Mouse (Mus musculus) limb, embryonic 15.5 days (tissue): ENCODE data around the gene Mrpl28. TPM values are rescaled to one million over a fixed set of nuclear protein-coding genes. Genes with fewer than 3 reads are reported as not detected.

ENCODE experiments used
- ATAC-seq: fragments of 200-750 bp; cut with Nextera tagmentation; 2 replicates; pipeline ENCODE4 v1.8.0; 2017; ENCODE audit warnings: low read depth, moderate TSS enrichment; ENCODE audit not compliant: insufficient number of reproducible peaks, low FRiP score, low TSS enrichment
- H3K27ac ChIP-seq: fragments of 300-500 bp; sonication (generic); 2 replicates; pipeline ENCODE4 v1.5.1; 2015; ENCODE audit warnings: moderate library complexity, mild to moderate bottlenecking, inconsistent platforms
- H3K27me3 ChIP-seq: fragments of 300-500 bp; sonication (generic); 2 replicates; pipeline ENCODE4 v1.6.1; 2015; ENCODE audit warnings: inconsistent platforms
- H3K36me3 ChIP-seq: fragments of 300-500 bp; sonication (generic); 2 replicates; pipeline ENCODE4 v1.6.1; 2015; ENCODE audit warnings: inconsistent platforms
- H3K4me1 ChIP-seq: fragments of 300-500 bp; sonication (generic); 2 replicates; pipeline ENCODE4 v1.6.1; 2015; ENCODE audit warnings: inconsistent platforms
- H3K4me2 ChIP-seq: fragments of 300-500 bp; sonication (generic); 2 replicates; pipeline ENCODE4 v1.6.1; 2015; ENCODE audit warnings: mild to moderate bottlenecking, inconsistent platforms
- H3K4me3 ChIP-seq: fragments of 300-500 bp; sonication (generic); 2 replicates; pipeline ENCODE4 v1.5.1; 2015; ENCODE audit warnings: mild to moderate bottlenecking, inconsistent platforms
- H3K9ac ChIP-seq: fragments of 300-500 bp; sonication (generic); 2 replicates; pipeline ENCODE4 v1.6.1; 2015; ENCODE audit warnings: inconsistent platforms
- H3K9me3 ChIP-seq: fragments of 300-500 bp; sonication (generic); 2 replicates; pipeline ENCODE4 v1.6.1; 2016; ENCODE audit warnings: inconsistent platforms
- WGBS: fragments of 180-500 bp; shearing (Covaris S2); methylation state at CpG from one replicate; pipeline ENCODE4 v1.1.7; 2015; 5-methylcytosine and 5-hydroxymethylcytosine counted together
- polyA plus RNA-seq: library from polyadenylated mRNA; unstranded; fragments of >200 nt; fragmentation: Nextera tagmentation; extraction: Ambion mirVana; gene quantifications from 2 replicates; pipeline ENCODE4 v1.2.1, GENCODE M21; 2015

Mrpl28 gene
- polyA plus RNA-seq, 1 experiment from 2014 or later, result 178 TPM

DNA sequence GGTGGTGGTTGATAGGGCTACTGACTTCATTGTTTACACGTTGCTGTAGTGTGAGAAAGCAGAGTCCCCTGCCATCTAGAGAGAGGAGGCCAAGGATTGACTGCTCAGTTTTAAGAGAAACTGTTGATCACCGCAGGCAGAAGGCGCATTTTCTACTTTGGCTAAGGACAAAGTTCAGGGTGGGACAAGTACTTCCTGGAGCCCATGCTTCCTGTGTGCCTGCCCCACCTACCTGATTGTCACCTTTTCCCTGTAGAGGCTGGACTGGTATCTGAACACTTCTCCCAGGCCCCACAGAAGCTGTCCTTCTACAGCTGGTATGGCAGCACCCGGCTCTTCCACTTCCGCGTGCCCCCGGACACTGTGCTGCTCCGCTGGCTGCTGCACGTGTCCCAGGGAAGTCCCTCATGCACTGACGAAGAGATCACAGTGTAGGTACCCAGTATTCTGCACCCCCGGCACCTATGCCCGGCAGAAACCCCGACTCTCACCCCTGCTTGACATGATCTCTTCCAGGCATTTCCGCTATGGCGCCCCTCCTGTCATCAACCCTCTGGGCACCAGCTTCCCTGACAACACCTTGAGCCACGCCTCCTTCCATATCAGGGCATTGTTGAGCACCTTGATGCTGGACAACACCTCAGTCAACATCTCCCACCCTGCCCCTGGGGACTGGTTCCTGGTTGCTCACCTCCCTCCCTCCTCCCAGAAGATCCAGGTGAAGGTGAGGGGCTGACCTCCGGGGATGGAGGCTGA is 6.6 kb upstream of the Mrpl28 start:
- no peak overlapping the region for H3K4me3 ChIP-seq
- peaks cover 18% of the 10 kb centered on the region for H3K4me1 ChIP-seq
- no peak overlapping the region for H3K27ac ChIP-seq
- no peak for ATAC-seq
- H3K9me3 ChIP-seq, result no peaks in the 10 kb centered on the region
- 82% methylated on average over 17 of the region's 17 CpGs for WGBS
- no peaks in the 10 kb centered on the region for H3K36me3 ChIP-seq
- H3K27me3 ChIP-seq, result peaks cover 78% of the 10 kb centered on the region
- no peak overlapping the region for H3K9ac ChIP-seq
- H3K4me2 ChIP-seq, result no peak overlapping the region

DNA sequence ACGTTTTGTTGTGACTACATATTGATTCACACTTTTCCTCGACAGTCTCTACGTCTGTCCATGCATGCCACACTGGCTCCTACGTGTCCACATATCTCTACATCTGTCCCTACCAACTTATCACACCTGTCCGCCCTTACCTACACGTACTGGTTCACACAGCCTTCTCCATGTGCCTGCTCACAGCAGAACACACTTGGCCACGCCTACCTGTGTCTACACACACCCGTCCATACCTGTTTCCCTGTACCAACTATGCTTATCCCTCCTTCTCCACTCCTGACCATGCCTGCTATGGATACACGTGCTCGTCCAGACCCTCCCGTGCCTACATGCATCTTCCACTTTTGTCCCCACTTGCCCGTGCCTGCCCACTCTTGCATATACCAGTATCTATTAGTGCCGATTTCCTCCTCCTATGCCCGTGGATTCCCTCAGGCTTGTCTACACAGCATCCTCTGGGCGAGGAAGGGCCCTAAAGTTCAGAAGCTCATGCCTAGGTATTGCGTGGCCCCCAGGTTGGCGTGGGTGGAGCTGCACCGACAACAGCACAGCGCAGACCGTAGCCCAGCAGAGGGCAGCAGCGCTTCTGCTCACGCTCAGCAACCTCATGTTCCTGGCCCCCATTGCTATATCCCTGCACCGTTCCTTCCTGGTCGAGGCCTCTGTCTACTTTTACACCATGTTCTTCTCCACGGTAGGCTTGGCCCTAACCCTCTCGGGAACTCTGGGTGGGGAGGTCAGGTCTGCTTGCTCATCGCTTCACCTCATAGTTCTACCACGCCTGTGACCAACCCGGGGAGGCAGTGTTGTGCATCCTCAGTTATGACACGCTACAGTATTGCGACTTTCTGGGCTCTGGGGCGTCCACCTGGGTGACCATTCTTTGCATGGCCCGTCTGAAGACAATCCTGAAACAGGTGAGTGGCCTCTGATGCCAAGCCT is 3.3 kb upstream of the Mrpl28 start:
- WGBS, result 41% methylated on average over 33 of the region's 33 CpGs
- peaks cover 1% of the 10 kb centered on the region; the same call in 1 of the 2 replicates for H3K36me3 ChIP-seq
- H3K9ac ChIP-seq, result no peak overlapping the region
- H3K9me3 ChIP-seq, result no peaks in the 10 kb centered on the region
- H3K27me3 ChIP-seq, result peaks cover 44% of the 10 kb centered on the region
- peak; percentile 31; the same call in 1 of the 2 replicates for ATAC-seq
- peak overlapping the region; percentile 20; the same call in 1 of the 2 replicates for H3K4me2 ChIP-seq
- no peak overlapping the region for H3K4me3 ChIP-seq
- H3K4me1 ChIP-seq, result peaks cover 22% of the 10 kb centered on the region
- no peak overlapping the region for H3K27ac ChIP-seq

DNA sequence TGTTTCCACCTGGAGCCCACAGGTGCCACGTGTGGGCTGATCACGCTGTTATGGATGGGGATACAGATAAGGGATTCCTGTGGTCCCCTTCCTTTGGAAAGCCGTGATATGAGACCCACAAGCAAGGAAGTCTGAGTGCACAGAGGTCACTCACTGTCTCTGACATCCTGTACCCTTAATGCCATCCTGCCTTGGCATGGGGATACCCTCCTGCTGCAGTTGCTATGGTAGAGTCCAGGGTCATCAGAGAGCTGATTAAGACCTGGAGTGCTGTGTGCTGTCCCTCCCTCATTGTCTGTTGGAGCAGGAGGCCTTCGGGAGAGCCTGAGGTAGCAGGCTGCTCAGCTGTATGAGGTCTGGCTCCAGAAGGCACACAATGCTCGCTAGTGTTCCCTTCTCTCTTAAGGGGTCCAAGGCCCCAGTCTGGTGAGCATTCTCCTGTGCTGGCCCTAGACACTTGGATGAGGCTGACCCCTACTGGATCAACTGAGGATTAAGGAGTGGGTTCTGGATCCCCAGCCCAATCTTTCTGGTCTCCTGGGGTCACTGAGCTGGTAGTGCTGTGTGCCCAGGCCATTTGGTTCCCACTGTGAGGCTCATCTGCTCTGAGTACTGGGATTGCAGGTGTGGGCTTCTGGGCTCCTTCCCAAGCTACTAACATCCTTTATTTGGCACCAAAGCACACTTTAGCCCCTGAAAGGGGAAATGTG is 714 bp upstream of the Mrpl28 start:
- H3K9ac ChIP-seq, result no peak overlapping the region
- ATAC-seq, result no peak
- no peak overlapping the region for H3K4me2 ChIP-seq
- peaks cover 25% of the 10 kb centered on the region for H3K36me3 ChIP-seq
- H3K27ac ChIP-seq, result no peak overlapping the region
- peaks cover 19% of the 10 kb centered on the region for H3K27me3 ChIP-seq
- WGBS, result 56% methylated on average over 5 of the region's 5 CpGs
- no peaks in the 10 kb centered on the region for H3K9me3 ChIP-seq
- peaks cover 26% of the 10 kb centered on the region for H3K4me1 ChIP-seq
- H3K4me3 ChIP-seq, result no peak overlapping the region

DNA sequence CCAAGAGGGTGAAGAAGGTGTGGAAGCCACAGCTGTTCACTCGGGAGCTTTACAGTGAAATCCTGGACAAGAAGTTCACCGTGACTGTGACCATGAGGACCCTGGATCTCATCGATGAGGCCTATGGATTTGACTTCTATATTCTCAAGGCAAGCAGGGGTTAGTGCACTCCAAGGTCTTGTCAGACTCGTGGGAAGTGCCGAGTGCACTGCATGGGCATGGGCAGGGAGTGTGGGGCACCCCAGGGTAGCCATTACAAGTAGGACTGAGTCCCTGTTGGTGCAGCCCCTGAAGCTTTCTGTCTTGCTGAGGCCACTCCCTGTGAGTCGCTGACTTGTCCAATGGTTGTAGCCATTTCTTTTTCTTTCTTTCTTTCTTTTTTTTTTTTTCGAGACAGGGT is 1.3 kb downstream of the Mrpl28 start:
- Histone ChIP-seq H3K4me1 (peaks cover 26% of the 10 kb centered on the region), H3K4me3 (peak overlapping the region; percentile 96), H3K27me3 (peaks cover under 1% of the 10 kb centered on the region; the same call in 1 of the 2 replicates), H3K4me2 (peak overlapping the region; percentile 79), H3K9ac (peak overlapping the region; percentile 80; the same call in 1 of the 2 replicates), H3K27ac (no peak overlapping the region), H3K9me3 (no peaks in the 10 kb centered on the region), H3K36me3 (peaks cover 45% of the 10 kb centered on the region)
- no peak for ATAC-seq
- WGBS, result 83% methylated on average over 7 of the region's 7 CpGs

DNA sequence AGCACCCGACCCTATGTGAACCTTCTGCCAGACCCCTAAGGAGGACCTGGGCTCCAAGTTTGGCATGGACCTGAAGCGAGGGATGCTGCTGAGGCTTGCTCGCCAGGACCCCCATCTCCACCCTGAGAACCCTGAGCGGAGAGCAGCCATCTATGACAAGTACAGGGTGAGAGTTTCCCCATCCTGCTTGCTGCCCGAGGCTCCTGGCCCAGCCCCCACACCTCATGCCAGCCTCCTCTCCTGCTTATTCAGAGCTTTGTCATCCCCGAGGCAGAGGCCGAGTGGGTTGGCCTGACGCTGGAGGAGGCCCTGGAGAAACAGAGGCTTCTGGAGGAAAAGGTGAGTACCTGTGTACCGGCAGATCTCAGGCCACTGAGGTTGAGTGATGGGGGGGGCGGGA is 1.9 kb downstream of the Mrpl28 start:
- WGBS, result 88% methylated on average over 10 of the region's 10 CpGs
- no peak overlapping the region for H3K4me2 ChIP-seq
- H3K9ac ChIP-seq, result no peak overlapping the region
- H3K27ac ChIP-seq, result no peak overlapping the region
- ATAC-seq, result no peak
- peaks cover 22% of the 10 kb centered on the region for H3K4me1 ChIP-seq
- H3K36me3 ChIP-seq, result peaks cover 51% of the 10 kb centered on the region
- no peak overlapping the region for H3K4me3 ChIP-seq
- H3K9me3 ChIP-seq, result no peaks in the 10 kb centered on the region
- H3K27me3 ChIP-seq, result no peaks in the 10 kb centered on the region

DNA sequence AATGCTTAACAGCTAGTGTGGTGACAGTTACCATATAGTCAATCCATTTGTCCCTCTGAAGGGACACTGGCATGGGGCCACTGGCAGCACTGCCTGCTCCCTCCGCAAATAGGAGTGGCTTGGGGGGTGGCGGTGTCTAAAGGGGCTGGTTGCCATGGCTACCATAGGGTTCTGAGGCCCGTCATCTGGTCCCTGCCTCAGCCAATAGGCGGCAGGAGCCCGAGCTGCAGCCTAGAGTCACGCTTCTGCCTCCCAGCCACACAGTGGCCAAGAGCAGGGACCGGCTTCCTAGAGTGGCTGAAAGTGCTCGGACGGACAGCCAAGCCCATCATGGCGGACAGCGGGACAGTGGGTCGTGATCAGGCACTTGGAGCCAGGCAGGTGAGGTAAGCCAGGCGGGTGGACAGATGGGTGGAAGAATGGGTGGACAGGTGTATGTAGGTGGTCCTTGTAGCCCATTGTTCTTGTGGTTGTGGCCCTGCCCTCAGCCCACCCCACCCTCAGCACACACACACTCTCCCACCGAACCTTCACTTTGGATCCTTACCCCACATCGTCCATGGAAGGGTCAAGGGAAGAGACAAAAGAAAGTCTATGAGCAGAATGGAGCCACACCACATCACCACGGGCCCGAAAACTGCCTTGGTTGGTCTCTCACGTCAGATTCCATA is 7.9 kb downstream of the Mrpl28 start:
- ATAC-seq, result no peak
- Histone ChIP-seq H3K4me1 (no peaks in the 10 kb centered on the region), H3K27me3 (no peaks in the 10 kb centered on the region), H3K27ac (no peak overlapping the region), H3K36me3 (peaks cover 57% of the 10 kb centered on the region), H3K4me3 (no peak overlapping the region), H3K9ac (no peak overlapping the region), H3K4me2 (no peak overlapping the region), H3K9me3 (no peaks in the 10 kb centered on the region)
- WGBS, result 89% methylated on average over 18 of the region's 18 CpGs

DNA sequence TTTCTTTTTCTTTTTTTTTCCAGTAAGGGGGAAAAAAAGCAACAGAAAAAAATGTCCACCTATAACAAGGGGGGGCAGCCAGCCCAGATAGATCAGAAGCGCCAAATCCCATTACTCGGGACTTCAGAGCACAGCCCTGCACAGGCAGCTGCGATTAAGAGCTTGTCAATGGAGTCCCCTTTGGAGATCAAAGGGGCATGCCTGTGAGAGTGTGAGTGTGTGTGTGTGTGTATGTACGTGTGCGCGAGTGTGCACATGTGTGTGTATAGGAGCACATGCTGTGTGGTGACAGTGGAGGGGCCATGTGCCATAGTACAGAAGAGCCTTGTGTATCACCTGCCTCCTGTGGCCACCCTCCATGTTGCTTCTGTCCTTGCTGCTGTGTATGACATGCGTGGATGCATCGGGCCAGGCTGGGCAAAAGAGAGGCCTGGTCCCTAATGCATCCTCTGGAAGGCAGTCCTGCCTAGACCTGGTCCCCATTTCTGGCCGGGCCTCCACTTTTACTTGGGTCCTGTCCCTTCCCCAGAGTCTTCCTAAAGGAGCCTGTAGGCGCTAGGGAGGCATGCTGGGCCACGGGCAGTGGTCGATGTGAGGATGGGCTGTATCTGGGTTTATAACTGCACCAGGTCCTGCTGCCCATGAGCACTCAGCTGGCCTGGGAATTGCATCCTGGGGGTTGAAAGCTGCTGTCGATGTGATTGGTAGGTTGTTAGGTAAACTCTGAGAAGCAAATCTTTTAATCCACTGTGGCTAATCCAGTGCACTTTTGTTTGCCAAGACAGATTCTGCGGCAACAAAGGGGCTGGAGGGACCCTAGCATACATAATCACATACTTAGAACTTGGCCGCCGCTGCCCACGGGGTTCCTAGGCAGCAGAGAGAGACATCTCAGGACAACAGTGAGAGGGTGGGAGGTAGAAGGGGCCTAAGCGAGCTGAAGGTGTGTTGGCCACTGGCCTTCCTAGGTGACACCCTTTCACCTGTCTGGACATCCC is 8.9 kb downstream of the Mrpl28 start:
- Histone ChIP-seq H3K9me3 (no peaks in the 10 kb centered on the region), H3K9ac (no peak overlapping the region), H3K4me3 (no peak overlapping the region), H3K4me1 (no peaks in the 10 kb centered on the region), H3K27ac (no peak overlapping the region), H3K36me3 (peaks cover 48% of the 10 kb centered on the region), H3K4me2 (no peak overlapping the region), H3K27me3 (no peaks in the 10 kb centered on the region)
- ATAC-seq, result 0 out of 2 replicates have a peak, but pooled peaks have one; percentile 10
- 87% methylated on average over 18 of the region's 18 CpGs for WGBS

DNA sequence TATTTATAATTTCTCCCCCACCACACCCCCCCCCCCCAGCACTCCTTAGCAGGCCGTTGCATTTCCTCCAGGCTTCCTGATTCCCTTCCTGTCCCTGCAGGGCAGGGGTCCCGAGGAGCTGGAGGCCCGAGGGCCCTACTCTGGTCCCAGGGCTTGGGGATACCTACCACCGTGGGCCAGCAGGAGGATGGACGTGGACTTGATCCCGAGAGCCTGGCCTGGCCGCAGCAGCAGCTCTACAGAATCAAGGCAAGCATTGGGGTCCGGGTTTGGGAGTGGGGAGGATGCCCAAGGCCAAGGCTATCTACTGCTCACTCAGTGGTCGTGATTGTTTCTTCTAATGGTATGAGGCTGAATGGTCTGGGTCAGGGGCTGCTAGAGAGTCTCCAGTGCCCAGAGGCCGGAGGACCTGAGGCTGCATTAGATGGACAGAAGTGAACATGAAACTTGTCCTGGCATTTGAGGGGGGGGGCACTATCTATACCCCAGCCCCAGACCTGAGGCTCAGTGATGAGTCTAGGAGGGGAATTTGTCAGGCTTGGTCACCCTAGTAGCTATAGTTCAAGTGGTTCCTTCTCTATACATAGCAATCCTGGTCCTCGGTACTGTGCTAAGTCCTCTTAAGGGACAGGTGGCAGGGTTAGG is 13.9 kb downstream of the Mrpl28 start:
- Histone ChIP-seq H3K9ac (no peak overlapping the region), H3K27ac (0 out of 2 replicates have a peak overlapping the region, but pooled peaks have one; percentile 96), H3K27me3 (no peaks in the 10 kb centered on the region), H3K4me1 (peaks cover 25% of the 10 kb centered on the region), H3K4me3 (no peak overlapping the region), H3K9me3 (no peaks in the 10 kb centered on the region), H3K4me2 (no peak overlapping the region), H3K36me3 (peaks cover 2% of the 10 kb centered on the region)
- WGBS, result 89% methylated on average over 11 of the region's 11 CpGs
- no peak for ATAC-seq

DNA sequence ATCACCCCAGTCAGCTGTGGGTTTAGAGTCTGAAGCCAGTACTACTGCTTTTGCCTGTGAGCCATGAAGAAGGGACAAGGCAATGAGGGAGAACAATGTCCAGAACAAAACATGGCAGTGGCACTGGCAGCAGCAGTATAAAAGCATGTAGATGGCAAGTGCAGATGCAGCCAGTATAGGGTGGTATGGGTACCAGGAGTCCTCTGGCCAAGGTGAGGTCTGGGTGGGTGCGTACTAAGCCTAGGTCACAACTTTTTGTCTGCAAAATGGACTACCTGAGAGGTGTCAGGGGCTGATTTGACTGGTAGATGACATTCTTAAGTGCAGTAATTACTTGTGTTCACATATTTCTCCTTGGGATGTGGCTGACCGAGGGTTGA is 14.4 kb downstream of the Mrpl28 start:
- H3K9me3 ChIP-seq, result no peaks in the 10 kb centered on the region
- WGBS, result 74% methylated on average over 2 of the region's 2 CpGs
- peaks cover 25% of the 10 kb centered on the region for H3K4me1 ChIP-seq
- no peak overlapping the region for H3K9ac ChIP-seq
- H3K27me3 ChIP-seq, result no peaks in the 10 kb centered on the region
- H3K4me3 ChIP-seq, result peak overlapping the region; percentile 97
- peak overlapping the region; percentile 96 for H3K27ac ChIP-seq
- peak overlapping the region; percentile 66 for H3K4me2 ChIP-seq
- ATAC-seq, result no peak
- peaks cover 2% of the 10 kb centered on the region for H3K36me3 ChIP-seq

DNA sequence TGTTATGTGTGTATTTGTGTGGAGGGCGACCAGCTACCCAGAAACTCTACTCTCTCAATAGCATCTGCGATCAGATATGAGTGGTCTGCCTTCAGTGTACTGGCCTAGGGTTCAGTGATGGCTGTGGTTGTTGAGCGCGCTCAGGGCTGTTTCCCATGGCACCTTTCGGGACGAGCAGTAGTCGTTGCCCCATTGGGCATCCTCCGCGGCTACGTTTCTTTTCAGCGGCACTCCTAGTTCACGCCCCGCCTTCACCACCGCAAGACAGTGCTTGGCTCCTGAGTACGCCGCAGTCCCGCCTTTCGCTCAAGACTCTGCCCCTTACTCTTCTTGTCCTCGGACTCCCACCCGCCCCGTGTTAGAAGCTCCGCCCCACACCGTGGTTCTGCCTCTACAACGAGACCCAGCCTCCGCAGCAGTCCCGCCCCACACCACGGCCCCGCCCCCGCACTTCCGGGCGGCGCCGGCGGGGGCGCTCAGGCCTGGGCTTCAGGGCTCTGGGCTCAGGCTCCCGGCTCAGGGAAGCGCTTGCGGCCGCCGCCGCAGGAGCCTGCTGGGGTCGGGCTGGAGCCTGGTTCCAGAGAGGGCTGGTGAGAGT is 15.0 kb downstream of the Mrpl28 start, which contains the start of gene Axin1:
TSS of gene Axin1 (plus strand) at position 450 of the 598 bp plus-strand sequence.
- Histone ChIP-seq H3K36me3 (peaks cover 7% of the 10 kb centered on the region), H3K9me3 (no peaks in the 10 kb centered on the region), H3K4me3 (peak within 1 kb of the TSS; percentile 97), H3K4me2 (peak within 1 kb of the TSS; percentile 66), H3K4me1 (peaks cover 25% of the 10 kb centered on the region), H3K27me3 (no peaks in the 10 kb centered on the region), H3K9ac (peak within 1 kb of the TSS; percentile 98), H3K27ac (peak within 1 kb of the TSS; percentile 96)
- WGBS, result 1% methylated on average over 42 of the region's 42 CpGs
- ATAC-seq, result peak; percentile 98
